Mouse (Mus musculus) spleen, adult 12 weeks (tissue): ENCODE results near the gene Pisd.
A peak's percentile ranks its signal among the peaks of the same experiment; 100 is the strongest.
"Not testable (repeated sequence)": the region's sequence is repeated elsewhere in the genome, so short reads cannot be mapped to it uniquely, and the experiment has no call there.

Source experiments
- DNase-seq: peaks from one replicate; pipeline ENCODE4 v3.0.0; 2022; ENCODE audit warnings: low spot score

The Pisd gene

GRCm38 (mm10) chr5:32785313-32785915 is at the start of gene Pisd:
Pisd (minus strand) TSS chr5:32785646.
- peak; percentile 86 for DNase-seq

- DNase-seq, result no peak
Observed at GRCm38 (mm10) chr5:32834497-32834896, 49.1 kb upstream of the Pisd start.

GRCm38 (mm10) chr5:32830054-32830453 is 44.6 kb upstream of the Pisd start:
- DNase-seq, result no peak

- DNase-seq, result not testable (repeated sequence)
Observed at GRCm38 (mm10) chr5:32828766-32829165, 43.3 kb upstream of the Pisd start.

GRCm38 (mm10) chr5:32827009-32827408 is 41.6 kb upstream of the Pisd start, which contains the start of gene Gm20671:
Gm20671 (minus strand) TSS chr5:32827109.
- DNase-seq, result no peak

- DNase-seq, result no peak
Observed at GRCm38 (mm10) chr5:32820471-32820870, 35.0 kb upstream of the Pisd start.

- no peak for DNase-seq
Observed at GRCm38 (mm10) chr5:32815396-32815795, 29.9 kb upstream of the Pisd start.

GRCm38 (mm10) chr5:32786454-32786853 is 1.0 kb upstream of the Pisd start:
- DNase-seq, result not testable (repeated sequence)

- DNase-seq, result no peak
Observed at GRCm38 (mm10) chr5:32784726-32785125, 720 bp downstream of the Pisd start.

GRCm38 (mm10) chr5:32781596-32781995 is 3.9 kb downstream of the Pisd start:
- DNase-seq, result no peak

- DNase-seq, result no peak
Observed at GRCm38 (mm10) chr5:32778168-32778567, 7.3 kb downstream of the Pisd start.

GRCm38 (mm10) chr5:32772361-32772760 is 13.1 kb downstream of the Pisd start:
- DNase-seq, result no peak

GRCm38 (mm10) chr5:32767636-32768373 is 17.6 kb downstream of the Pisd start:
- DNase-seq, result no peak

- DNase-seq, result no peak
Observed at GRCm38 (mm10) chr5:32767004-32767403, 18.4 kb downstream of the Pisd start.

GRCm38 (mm10) chr5:32761566-32762140 is 23.8 kb downstream of the Pisd start:
- no peak for DNase-seq

GRCm38 (mm10) chr5:32760787-32761186 is 24.7 kb downstream of the Pisd start:
- no peak for DNase-seq

- not testable (repeated sequence) for DNase-seq
Observed at GRCm38 (mm10) chr5:32760352-32760751, 25.1 kb downstream of the Pisd start.

- DNase-seq, result no peak
Observed at GRCm38 (mm10) chr5:32759662-32760061, 25.8 kb downstream of the Pisd start.

GRCm38 (mm10) chr5:32756141-32756540 is 29.3 kb downstream of the Pisd start:
- DNase-seq, result no peak

- DNase-seq, result no peak
Observed at GRCm38 (mm10) chr5:32751736-32752135, 33.7 kb downstream of the Pisd start.

GRCm38 (mm10) chr5:32748936-32749335 is 36.5 kb downstream of the Pisd start:
- DNase-seq, result no peak

- DNase-seq, result no peak
Observed at GRCm38 (mm10) chr5:32747650-32748375, 37.6 kb downstream of the Pisd start.
